Mouse (Mus musculus) small intestine, adult 2 months (tissue): ENCODE data around the gene Metrn. TPM values are rescaled to one million over a fixed set of nuclear protein-coding genes. Genes with fewer than 3 reads are reported as not detected.

ENCODE experiments used
- H3K27ac ChIP-seq: fragments of 200-500 bp; 2 replicates; pipeline ENCODE4 v1.5.1; 2012; ENCODE audit warnings: low read depth, low read length, control low read depth, inconsistent platforms; ENCODE audit not compliant: insufficient read depth
- H3K27me3 ChIP-seq: fragments of 200-500 bp; 2 replicates; pipeline ENCODE4 v1.6.1; 2012; ENCODE audit warnings: mild to moderate bottlenecking, moderate library complexity, low read length, inconsistent platforms; ENCODE audit not compliant: control insufficient read depth, insufficient read depth
- H3K36me3 ChIP-seq: fragments of 200-500 bp; 2 replicates; pipeline ENCODE4 v1.6.1; 2012; ENCODE audit warnings: mild to moderate bottlenecking, low read length, control low read depth, inconsistent platforms; ENCODE audit not compliant: control insufficient read depth, insufficient read depth
- H3K4me1 ChIP-seq: fragments of 200-500 bp; 2 replicates; pipeline ENCODE4 v1.6.1; 2012; ENCODE audit warnings: low read length, inconsistent platforms, mixed read lengths; ENCODE audit not compliant: control insufficient read depth, insufficient read depth, insufficient read length
- H3K4me3 ChIP-seq: fragments of 200-500 bp; 2 replicates; pipeline ENCODE4 v1.5.1; 2012; ENCODE audit warnings: low read depth, mild to moderate bottlenecking, control low read depth, inconsistent platforms, low read length, moderate library complexity
- CTCF ChIP-seq: fragments of 200-500 bp; IDR thresholded peaks from 2 replicates; pipeline ENCODE4 v1.5.1; 2012; ENCODE audit warnings: low read depth, mild to moderate bottlenecking, control low read depth, inconsistent platforms, low read length, moderate library complexity, mixed read lengths; ENCODE audit not compliant: insufficient replicate concordance, insufficient read length; ENCODE audit errors: extremely low read depth
- POLR2A ChIP-seq: fragments of 200-500 bp; IDR thresholded peaks from 2 replicates; pipeline ENCODE4 v1.6.1; 2012; ENCODE audit warnings: low read depth, mild to moderate bottlenecking, control low read depth, inconsistent platforms, low read length, moderate library complexity
- WGBS: fragments of 180-500 bp; shearing (Covaris S2); methylation state at CpG from one replicate; pipeline ENCODE4 v1.1.7; 2018; 5-methylcytosine and 5-hydroxymethylcytosine counted together
- polyA plus RNA-seq: library from polyadenylated mRNA; depleted of rRNA; stranded (reverse); fragments of >200 nt; gene quantifications from 2 replicates; pipeline ENCODE4 v1.2.3, GENCODE M21; 2012

Metrn gene
- polyA plus RNA-seq, 1 experiment = 31.9 TPM

GRCm38 (mm10) chr17:25806507-25806906 is 9.6 kb upstream of the Metrn start:
- Histone ChIP-seq H3K36me3 (no peaks in the 10 kb centered on the region), H3K27ac (no peak overlapping the region), H3K27me3 (peaks cover 24% of the 10 kb centered on the region), H3K4me1 (peaks cover 3% of the 10 kb centered on the region), H3K4me3 (no peak overlapping the region)
- 69% methylated on average over 4 of the region's 4 CpGs for WGBS
- no peak for TF ChIP-seq CTCF
- no peak for TF ChIP-seq POLR2A

DNA sequence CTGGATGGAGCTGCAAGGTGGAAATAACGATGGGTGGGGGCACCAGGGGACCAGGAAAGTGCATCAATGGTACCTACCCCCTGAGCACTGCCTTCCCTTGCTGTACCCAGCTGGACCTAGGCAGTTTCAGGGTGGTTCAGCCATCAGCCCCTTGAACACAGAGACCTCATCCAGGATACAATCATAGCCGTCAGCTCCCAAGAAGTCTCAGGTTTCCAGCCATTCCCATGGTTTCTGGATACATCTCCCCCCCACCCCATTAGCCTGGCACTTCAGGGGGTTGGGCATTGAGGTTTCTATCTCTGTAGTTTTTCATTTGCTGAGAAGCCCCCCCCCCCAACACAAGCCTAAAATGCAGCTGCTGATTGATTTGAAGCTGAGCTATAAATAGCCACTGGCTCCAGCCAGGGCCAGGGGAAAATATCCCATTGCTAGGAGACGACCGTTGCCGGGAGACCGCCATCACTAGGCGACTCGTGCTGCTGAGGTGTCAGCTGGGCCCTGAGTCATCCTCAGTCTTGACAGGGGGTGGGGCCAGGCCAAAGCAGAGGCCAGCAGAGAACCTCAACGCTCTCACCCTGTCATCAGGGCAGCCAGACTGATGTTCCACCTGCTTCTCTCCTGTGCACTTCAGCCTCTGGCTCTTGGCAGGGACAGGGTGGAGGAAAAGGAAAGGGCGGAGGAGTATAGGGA is 6.0 kb upstream of the Metrn start:
- 8% methylated on average over 10 of the region's 10 CpGs for WGBS

DNA sequence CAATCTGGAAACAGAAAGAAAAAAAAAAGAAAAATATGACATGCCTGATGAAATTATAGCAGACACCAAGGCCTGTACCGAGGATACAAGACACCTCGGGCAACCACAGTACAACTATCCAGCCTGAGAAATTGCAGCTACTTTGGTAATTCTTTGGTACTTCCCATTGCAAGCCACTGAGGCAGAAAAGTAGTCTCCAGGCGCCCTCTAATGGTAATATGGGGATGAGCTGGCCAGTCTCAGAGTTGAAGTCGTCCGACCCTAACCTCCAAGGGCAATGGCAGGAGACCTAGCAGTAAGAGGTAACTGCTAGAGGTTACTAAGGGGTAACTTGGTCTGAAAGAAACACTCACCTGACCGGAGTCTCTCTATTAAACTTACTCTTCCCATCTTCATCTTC is 4.1 kb upstream of the Metrn start:
- H3K4me1 ChIP-seq = peaks cover 5% of the 10 kb centered on the region
- no peaks in the 10 kb centered on the region for H3K36me3 ChIP-seq
- no peak for TF ChIP-seq POLR2A
- peak; percentile 78; the same call in 1 of the 2 replicates for TF ChIP-seq CTCF
- 5% methylated on average over 6 of the region's 6 CpGs for WGBS
- H3K27me3 ChIP-seq = 0 out of 2 replicates have a peak, but pooled peaks cover 8% of the 10 kb centered on the region
- no peak overlapping the region for H3K4me3 ChIP-seq
- H3K27ac ChIP-seq = no peak overlapping the region

More for the DNA sequence above, 6.0 kb upstream of the Metrn start:
- no peaks in the 10 kb centered on the region for H3K4me1 ChIP-seq
- H3K27me3 ChIP-seq = 0 out of 2 replicates have a peak, but pooled peaks cover 8% of the 10 kb centered on the region
- TF ChIP-seq POLR2A (no peak), CTCF (no peak)
- H3K4me3 ChIP-seq = no peak overlapping the region
- H3K27ac ChIP-seq = no peak overlapping the region
- H3K36me3 ChIP-seq = no peaks in the 10 kb centered on the region

GRCm38 (mm10) chr17:25796211-25796771 is 645 bp downstream of the Metrn start:
- Histone ChIP-seq H3K4me1 (peaks cover 16% of the 10 kb centered on the region), H3K27ac (no peak overlapping the region), H3K36me3 (no peaks in the 10 kb centered on the region), H3K4me3 (peak overlapping the region; percentile 69), H3K27me3 (no peaks in the 10 kb centered on the region)
- 6% methylated on average over 37 of the region's 37 CpGs for WGBS
- TF ChIP-seq POLR2A = no peak
- no peak for TF ChIP-seq CTCF

DNA sequence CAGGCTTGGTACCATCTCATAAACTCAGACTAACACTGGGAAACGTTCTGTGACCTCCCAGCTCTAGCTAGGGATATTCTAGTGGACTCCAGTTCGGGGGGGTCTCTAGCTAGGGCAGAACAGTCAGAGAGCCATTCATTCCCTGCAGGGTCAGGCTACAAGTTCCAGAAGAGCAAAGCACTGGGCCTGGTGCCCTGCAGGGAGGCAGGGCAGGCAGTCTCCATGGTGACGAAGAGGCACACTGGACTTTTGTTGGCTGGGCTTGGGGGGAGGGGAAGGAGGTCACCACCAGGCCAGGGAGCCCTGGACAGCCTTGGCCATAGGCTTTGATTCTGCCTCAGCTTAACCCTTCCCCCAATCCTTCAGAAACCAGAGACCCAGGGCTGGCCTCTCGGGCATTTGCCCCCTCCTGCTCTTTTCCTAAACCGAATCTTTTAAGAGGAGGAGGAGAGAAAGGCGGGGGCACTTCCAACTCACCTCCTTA is 1.3 kb downstream of the Metrn start, which contains the start of gene AC134908.4:
TSS of gene AC134908.4 (minus strand) at position 51 of the 484 bp plus-strand sequence.
- Histone ChIP-seq H3K4me3 (peak within 1 kb of the TSS; percentile 69), H3K36me3 (no peaks in the 10 kb centered on the region), H3K27ac (no peak within 1 kb of the TSS), H3K27me3 (no peaks in the 10 kb centered on the region), H3K4me1 (peaks cover 18% of the 10 kb centered on the region)
- 80% methylated on average over 6 of the region's 6 CpGs for WGBS
- TF ChIP-seq CTCF (no peak), POLR2A (no peak)

GRCm38 (mm10) chr17:25794998-25795397 is 1.9 kb downstream of the Metrn start:
- H3K27me3 ChIP-seq = no peaks in the 10 kb centered on the region
- H3K4me1 ChIP-seq = peaks cover 18% of the 10 kb centered on the region
- no peaks in the 10 kb centered on the region for H3K36me3 ChIP-seq
- H3K27ac ChIP-seq = no peak overlapping the region
- no peak overlapping the region for H3K4me3 ChIP-seq
- 93% methylated on average over 17 of the region's 17 CpGs for WGBS
- no peak for TF ChIP-seq POLR2A
- no peak for TF ChIP-seq CTCF

DNA sequence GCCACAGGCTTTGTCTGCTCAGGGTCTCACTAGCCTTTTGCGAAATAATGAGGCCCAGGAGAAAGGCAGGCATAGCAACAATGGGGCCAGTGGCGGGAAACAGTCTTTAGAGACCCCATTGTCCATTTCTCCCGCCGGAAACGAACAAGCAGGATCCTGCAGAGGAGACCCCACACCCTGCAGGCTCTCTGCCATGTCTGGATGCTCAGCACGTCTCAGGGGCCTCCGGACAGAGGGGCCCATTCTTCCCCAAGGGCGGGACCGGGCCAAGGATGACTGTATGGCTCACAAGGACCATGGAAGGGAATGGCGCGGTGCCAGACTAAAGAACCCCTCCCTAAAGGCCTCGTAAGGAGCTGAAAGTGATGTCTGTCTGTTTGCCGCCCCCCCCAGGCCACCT is 2.7 kb downstream of the Metrn start:
- 85% methylated on average over 13 of the region's 13 CpGs for WGBS
- H3K27me3 ChIP-seq = no peaks in the 10 kb centered on the region
- no peak overlapping the region for H3K27ac ChIP-seq
- no peak for TF ChIP-seq CTCF
- TF ChIP-seq POLR2A = no peak
- peaks cover 18% of the 10 kb centered on the region for H3K4me1 ChIP-seq
- no peak overlapping the region for H3K4me3 ChIP-seq
- peaks cover 3% of the 10 kb centered on the region; the same call in 1 of the 2 replicates for H3K36me3 ChIP-seq

DNA sequence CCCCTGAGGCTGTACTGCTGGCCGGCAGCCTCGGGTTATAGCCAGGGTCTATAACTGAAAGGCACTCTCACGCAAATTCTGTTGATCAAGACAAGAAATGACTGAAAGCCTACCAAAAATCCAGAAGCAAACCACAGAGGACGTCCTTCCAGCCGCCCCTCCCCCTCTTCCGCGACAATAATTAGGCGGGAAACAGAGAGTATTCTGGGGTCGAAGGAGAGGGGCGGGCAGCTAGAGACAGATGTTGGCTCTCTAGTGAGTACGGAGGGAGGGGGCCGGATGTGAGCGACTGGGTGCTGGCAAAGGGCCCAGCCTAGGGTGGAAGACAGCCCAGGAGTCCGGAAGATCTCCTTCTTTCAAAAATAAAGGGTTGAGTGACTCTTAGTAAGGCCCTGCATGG is 4.3 kb downstream of the Metrn start, which contains the start of gene Fam173a:
TSS of gene Fam173a (minus strand) at position 287 of the 400 bp plus-strand sequence.
- Histone ChIP-seq H3K4me3 (peak within 1 kb of the TSS; percentile 91), H3K36me3 (peaks cover 3% of the 10 kb centered on the region), H3K27me3 (no peaks in the 10 kb centered on the region), H3K4me1 (peaks cover 18% of the 10 kb centered on the region), H3K27ac (peak within 1 kb of the TSS; percentile 94)
- TF ChIP-seq POLR2A = no peak
- peak; percentile 10; the same call in 1 of the 2 replicates for TF ChIP-seq CTCF
- 0% methylated on average over 14 of the region's 14 CpGs for WGBS
